Mouse (Mus musculus): ENCODE measurements around the gene Ivd. TPM values are rescaled to one million over a fixed set of nuclear protein-coding genes. Genes with fewer than 3 reads are reported as not detected.
A peak's percentile ranks its signal among the peaks of the same experiment; 100 is the strongest.

Gene Ivd
- 45.3 and 50.3 TPM in 2 replicates for polyA plus RNA-seq (2015; fragmentation: Nextera tagmentation; extraction: Ambion mirVana)

- Histone ChIP-seq H3K9me3 (replicated peaks; ENCODE audit: control insufficient read depth, low read length) (no peaks in the 10 kb centered on the region), H3K27me3 (ENCODE audit: control insufficient read depth, insufficient read depth, low read depth, low read length) (no peaks in the 10 kb centered on the region), H3K36me3 (ENCODE audit: control insufficient read depth, insufficient read depth) (no peaks in the 10 kb centered on the region), H3K4me3 (ENCODE audit: low read depth, low read length) (peak within 1 kb of the TSS; percentile 75), H3K27ac (ENCODE audit: low read length) (peak within 1 kb of the TSS; percentile 65), H3K9ac (ENCODE audit: low read depth, low read length) (peak within 1 kb of the TSS; percentile 75), H3K4me1 (ENCODE audit: control insufficient read depth, low read depth, low read length) (peaks cover 6% of the 10 kb centered on the region), H3K4me2 (ENCODE audit: low read depth, low read length) (peak within 1 kb of the TSS; percentile 74)
- WGBS (ENCODE audit: insufficient replicate concordance) = under 1% methylated on average over 34 of the region's 34 CpGs
- ATAC-seq (ENCODE audit: low read depth) = peak; percentile 99
Observed at GRCm38 (mm10) chr2:118861454-118862339, at the start of gene Ivd. Gene Ivd (plus strand): TSS chr2:118861954.

- H3K4me1 ChIP-seq (ENCODE audit: control insufficient read depth, low read depth, low read length) = peaks cover 12% of the 10 kb centered on the region
- H3K4me2 ChIP-seq (ENCODE audit: low read depth, low read length) = no peak overlapping the region
- H3K9ac ChIP-seq (ENCODE audit: low read depth, low read length) = no peak overlapping the region
- H3K27me3 ChIP-seq (ENCODE audit: control insufficient read depth, insufficient read depth, low read depth, low read length) = no peaks in the 10 kb centered on the region
- no peak overlapping the region for H3K27ac ChIP-seq (ENCODE audit: low read length)
- WGBS (ENCODE audit: insufficient replicate concordance) = 24% methylated on average over 1 of the region's 1 CpGs
- H3K9me3 ChIP-seq (replicated peaks; ENCODE audit: control insufficient read depth, low read length) = no peaks in the 10 kb centered on the region
- ATAC-seq (ENCODE audit: low read depth) = no peak
- H3K4me3 ChIP-seq (ENCODE audit: low read depth, low read length) = no peak overlapping the region
- peaks cover 9% of the 10 kb centered on the region for H3K36me3 ChIP-seq (ENCODE audit: control insufficient read depth, insufficient read depth)
Observed at GRCm38 (mm10) chr2:118812724-118813123, 49.0 kb upstream of the Ivd start.

GRCm38 (mm10) chr2:118813981-118814836, 47.5 kb upstream of the Ivd start, which contains the start of gene Knstrn:
Gene Knstrn (plus strand): TSS chr2:118814003.
- ATAC-seq (ENCODE audit: low read depth) = peak; percentile 98
- H3K27me3 ChIP-seq (ENCODE audit: control insufficient read depth, insufficient read depth, low read depth, low read length) = no peaks in the 10 kb centered on the region
- peak within 1 kb of the TSS; percentile 86 for H3K4me2 ChIP-seq (ENCODE audit: low read depth, low read length)
- under 1% methylated on average over 49 of the region's 49 CpGs for WGBS (ENCODE audit: insufficient replicate concordance)
- peaks cover 12% of the 10 kb centered on the region for H3K4me1 ChIP-seq (ENCODE audit: control insufficient read depth, low read depth, low read length)
- H3K9ac ChIP-seq (ENCODE audit: low read depth, low read length) = peak within 1 kb of the TSS; percentile 86
- no peaks in the 10 kb centered on the region for H3K9me3 ChIP-seq (replicated peaks; ENCODE audit: control insufficient read depth, low read length)
- peak within 1 kb of the TSS; percentile 81 for H3K27ac ChIP-seq (ENCODE audit: low read length)
- H3K4me3 ChIP-seq (ENCODE audit: low read depth, low read length) = peak within 1 kb of the TSS; percentile 80
- H3K36me3 ChIP-seq (ENCODE audit: control insufficient read depth, insufficient read depth) = peaks cover 23% of the 10 kb centered on the region

GRCm38 (mm10) chr2:118822800-118823199, 39.0 kb upstream of the Ivd start:
- Histone ChIP-seq H3K4me2 (ENCODE audit: low read depth, low read length) (no peak overlapping the region), H3K27ac (ENCODE audit: low read length) (no peak overlapping the region), H3K9me3 (replicated peaks; ENCODE audit: control insufficient read depth, low read length) (no peaks in the 10 kb centered on the region; the same call in 1 of the 2 replicates), H3K4me1 (ENCODE audit: control insufficient read depth, low read depth, low read length) (no peaks in the 10 kb centered on the region), H3K27me3 (ENCODE audit: control insufficient read depth, insufficient read depth, low read depth, low read length) (no peaks in the 10 kb centered on the region), H3K36me3 (ENCODE audit: control insufficient read depth, insufficient read depth) (peaks cover 62% of the 10 kb centered on the region), H3K4me3 (ENCODE audit: low read depth, low read length) (no peak overlapping the region), H3K9ac (ENCODE audit: low read depth, low read length) (no peak overlapping the region)
- no peak for ATAC-seq (ENCODE audit: low read depth)
- WGBS (ENCODE audit: insufficient replicate concordance) = 76% methylated on average over 5 of the region's 5 CpGs

- H3K4me1 ChIP-seq (ENCODE audit: control insufficient read depth, low read depth, low read length) = no peaks in the 10 kb centered on the region
- no peaks in the 10 kb centered on the region for H3K27me3 ChIP-seq (ENCODE audit: control insufficient read depth, insufficient read depth, low read depth, low read length)
- WGBS (ENCODE audit: insufficient replicate concordance) = 93% methylated on average over 4 of the region's 4 CpGs
- no peaks in the 10 kb centered on the region; the same call in 1 of the 2 replicates for H3K9me3 ChIP-seq (replicated peaks; ENCODE audit: control insufficient read depth, low read length)
- H3K36me3 ChIP-seq (ENCODE audit: control insufficient read depth, insufficient read depth) = peaks cover 56% of the 10 kb centered on the region
- no peak overlapping the region for H3K4me3 ChIP-seq (ENCODE audit: low read depth, low read length)
- no peak overlapping the region for H3K4me2 ChIP-seq (ENCODE audit: low read depth, low read length)
- ATAC-seq (ENCODE audit: low read depth) = no peak
- no peak overlapping the region for H3K9ac ChIP-seq (ENCODE audit: low read depth, low read length)
- H3K27ac ChIP-seq (ENCODE audit: low read length) = no peak overlapping the region
Observed at GRCm38 (mm10) chr2:118824396-118824795, 37.4 kb upstream of the Ivd start.

GRCm38 (mm10) chr2:118829096-118829495, 32.7 kb upstream of the Ivd start:
- peaks cover 75% of the 10 kb centered on the region for H3K36me3 ChIP-seq (ENCODE audit: control insufficient read depth, insufficient read depth)
- ATAC-seq (ENCODE audit: low read depth) = no peak
- 81% methylated on average over 5 of the region's 5 CpGs for WGBS (ENCODE audit: insufficient replicate concordance)

GRCm38 (mm10) chr2:118834061-118834460, 27.7 kb upstream of the Ivd start:
- H3K27ac ChIP-seq (ENCODE audit: low read length) = no peak overlapping the region
- ATAC-seq (ENCODE audit: low read depth) = no peak
- H3K4me3 ChIP-seq (ENCODE audit: low read depth, low read length) = no peak overlapping the region
- peaks cover 58% of the 10 kb centered on the region for H3K36me3 ChIP-seq (ENCODE audit: control insufficient read depth, insufficient read depth)
- no peaks in the 10 kb centered on the region for H3K9me3 ChIP-seq (replicated peaks; ENCODE audit: control insufficient read depth, low read length)
- H3K4me1 ChIP-seq (ENCODE audit: control insufficient read depth, low read depth, low read length) = no peaks in the 10 kb centered on the region
- H3K27me3 ChIP-seq (ENCODE audit: control insufficient read depth, insufficient read depth, low read depth, low read length) = no peaks in the 10 kb centered on the region; the same call in 1 of the 2 replicates
- H3K9ac ChIP-seq (ENCODE audit: low read depth, low read length) = no peak overlapping the region
- WGBS (ENCODE audit: insufficient replicate concordance) = 77% methylated on average over 6 of the region's 6 CpGs
- no peak overlapping the region for H3K4me2 ChIP-seq (ENCODE audit: low read depth, low read length)

More at GRCm38 (mm10) chr2:118829096-118829495, 32.7 kb upstream of the Ivd start:
- no peaks in the 10 kb centered on the region for H3K27me3 ChIP-seq (ENCODE audit: control insufficient read depth, insufficient read depth, low read depth, low read length)
- H3K27ac ChIP-seq (ENCODE audit: low read length) = no peak overlapping the region
- no peak overlapping the region for H3K4me2 ChIP-seq (ENCODE audit: low read depth, low read length)
- no peak overlapping the region for H3K9ac ChIP-seq (ENCODE audit: low read depth, low read length)
- no peaks in the 10 kb centered on the region for H3K4me1 ChIP-seq (ENCODE audit: control insufficient read depth, low read depth, low read length)
- no peaks in the 10 kb centered on the region for H3K9me3 ChIP-seq (replicated peaks; ENCODE audit: control insufficient read depth, low read length)
- H3K4me3 ChIP-seq (ENCODE audit: low read depth, low read length) = no peak overlapping the region

GRCm38 (mm10) chr2:118835115-118835514, 26.6 kb upstream of the Ivd start:
- Histone ChIP-seq H3K9ac (ENCODE audit: low read depth, low read length) (no peak overlapping the region), H3K4me3 (ENCODE audit: low read depth, low read length) (no peak overlapping the region), H3K4me2 (ENCODE audit: low read depth, low read length) (no peak overlapping the region), H3K27me3 (ENCODE audit: control insufficient read depth, insufficient read depth, low read depth, low read length) (no peaks in the 10 kb centered on the region; the same call in 1 of the 2 replicates), H3K4me1 (ENCODE audit: control insufficient read depth, low read depth, low read length) (no peaks in the 10 kb centered on the region), H3K27ac (ENCODE audit: low read length) (no peak overlapping the region), H3K36me3 (ENCODE audit: control insufficient read depth, insufficient read depth) (peaks cover 51% of the 10 kb centered on the region), H3K9me3 (replicated peaks; ENCODE audit: control insufficient read depth, low read length) (no peaks in the 10 kb centered on the region)
- ATAC-seq (ENCODE audit: low read depth) = no peak
- 78% methylated on average over 6 of the region's 6 CpGs for WGBS (ENCODE audit: insufficient replicate concordance)
